Mouse (Mus musculus) MEL (cell line): ENCODE measurements around the gene Rcan2. TPM values are rescaled to one million over a fixed set of nuclear protein-coding genes. Genes with fewer than 3 reads are reported as not detected.

ENCODE experiments used
- DNase-seq: peaks from one replicate; pipeline ENCODE4 v3.0.0; 2011; ENCODE audit warnings: low read depth, low spot score
- H3K27ac ChIP-seq: 2 replicates; pipeline ENCODE4 v1.5.1; 2012; ENCODE audit warnings: low read depth, mild to moderate bottlenecking, control low read depth, low read length, moderate library complexity; ENCODE audit not compliant: control insufficient read depth
- H3K27me3 ChIP-seq, 2 experiments: fragments of 150-350 bp in 1 of 2; sonication (generic) in 1 of 2; 2 replicates each; pipeline ENCODE4 v1.6.1; 2012; ENCODE audit warnings: low read length in 2 of 2, mild to moderate bottlenecking in 2 of 2, improper control_type of control experiment in 1 of 2, moderate library complexity in 1 of 2; ENCODE audit not compliant: insufficient read depth in 2 of 2, control insufficient read depth in 1 of 2
- H3K36me3 ChIP-seq, 2 experiments: 2 replicates each; pipeline ENCODE4 v1.6.1; 2012 to 2014; ENCODE audit warnings: low read length in 2 of 2, improper control_type of control experiment in 1 of 2, inconsistent platforms in 1 of 2, mild to moderate bottlenecking in 1 of 2; ENCODE audit not compliant: insufficient read depth in 2 of 2, control insufficient read depth in 1 of 2
- H3K4me1 ChIP-seq, 2 experiments: fragments of 150-350 bp in 1 of 2; sonication (generic) in 1 of 2; 2 replicates each; pipeline ENCODE4 v1.6.1; 2012; ENCODE audit warnings: low read length in 2 of 2, improper control_type of control experiment in 1 of 2, mild to moderate bottlenecking in 1 of 2; ENCODE audit not compliant: insufficient read depth in 2 of 2, control insufficient read depth in 1 of 2
- H3K4me3 ChIP-seq, 2 experiments: fragments of 150-350 bp in 1 of 2; sonication (generic) in 1 of 2; 2 replicates each; pipeline ENCODE4 v1.5.1; 2012; ENCODE audit warnings: low read depth in 2 of 2, low read length in 2 of 2, mild to moderate bottlenecking in 2 of 2, moderate library complexity in 2 of 2, control low read depth in 1 of 2, improper control_type of control experiment in 1 of 2; ENCODE audit not compliant: control insufficient read depth in 1 of 2, insufficient read depth in 1 of 2
- H3K79me2 ChIP-seq: 2 replicates; pipeline ENCODE4 v1.6.1; 2012; ENCODE audit warnings: mild to moderate bottlenecking, low read length, moderate library complexity; ENCODE audit not compliant: control insufficient read depth, poor library complexity, insufficient read depth
- H3K9ac ChIP-seq: 2 replicates; pipeline ENCODE4 v1.6.1; 2012; ENCODE audit warnings: low read depth, mild to moderate bottlenecking, control low read depth, low read length, moderate library complexity; ENCODE audit not compliant: control insufficient read depth, poor library complexity, severe bottlenecking
- H3K9me3 ChIP-seq: fragments of 150-350 bp; sonication (generic); replicated peaks from 2 replicates; pipeline ENCODE4 v1.6.1; 2012; ENCODE audit warnings: mild to moderate bottlenecking, low read length, improper control_type of control experiment, moderate library complexity; ENCODE audit not compliant: insufficient read depth
- CHD1 ChIP-seq: IDR thresholded peaks from 2 replicates; pipeline ENCODE4 v1.6.1; 2012; ENCODE audit warnings: low read depth, mild to moderate bottlenecking, inconsistent platforms, low read length, improper control_type of control experiment
- CTCF ChIP-seq, 3 experiments: IDR thresholded peaks in 2 of 3; conservative IDR thresholded peaks in 1 of 3; 2 replicates each; pipeline ENCODE4 v1.5.1; 2011 to 2012; ENCODE audit warnings: low read length in 3 of 3, low read depth in 2 of 3, mild to moderate bottlenecking in 2 of 3, improper control_type of control experiment in 1 of 3, inconsistent platforms in 1 of 3, mixed read lengths in 1 of 3, moderate library complexity in 1 of 3; ENCODE audit not compliant: control insufficient read depth in 1 of 3, insufficient read depth in 1 of 3, poor library complexity in 1 of 3, severe bottlenecking in 1 of 3
- E2F4 ChIP-seq: IDR thresholded peaks from 2 replicates; pipeline ENCODE4 v1.6.1; 2011; ENCODE audit warnings: low read depth, low read length, improper control_type of control experiment, borderline replicate concordance
- EP300 ChIP-seq, 2 experiments: IDR thresholded peaks; 2 replicates each; pipeline ENCODE4 v1.6.1; 2011; ENCODE audit warnings: improper control_type of control experiment in 2 of 2, low read length in 2 of 2, low read depth in 1 of 2, mild to moderate bottlenecking in 1 of 2
- ETS1 ChIP-seq: IDR thresholded peaks from 2 replicates; pipeline ENCODE4 v1.6.1; 2012; ENCODE audit warnings: low read depth, mild to moderate bottlenecking, inconsistent platforms, low read length, improper control_type of control experiment, moderate library complexity
- HCFC1 ChIP-seq: IDR thresholded peaks from 2 replicates; pipeline ENCODE4 v1.6.1; 2012; ENCODE audit warnings: low read depth, mild to moderate bottlenecking, inconsistent platforms, low read length, improper control_type of control experiment, moderate library complexity
- JUND ChIP-seq: IDR thresholded peaks from 2 replicates; pipeline ENCODE4 v1.6.1; 2011; ENCODE audit warnings: low read depth, mild to moderate bottlenecking, improper control_type of control experiment, low read length
- KAT2A ChIP-seq: conservative IDR thresholded peaks from 2 replicates; pipeline ENCODE4 v1.6.1; 2012; ENCODE audit warnings: low read depth, low read length, improper control_type of control experiment, inconsistent platforms
- MAFK ChIP-seq: IDR thresholded peaks from 2 replicates; pipeline ENCODE4 v1.6.1; 2011; ENCODE audit warnings: low read depth, mild to moderate bottlenecking, low read length, improper control_type of control experiment, borderline replicate concordance
- MAX ChIP-seq: IDR thresholded peaks from 2 replicates; pipeline ENCODE4 v1.6.1; 2011; ENCODE audit warnings: low read length, improper control_type of control experiment
- MEF2A ChIP-seq: IDR thresholded peaks from 2 replicates; pipeline ENCODE4 v1.6.1; 2014; ENCODE audit warnings: low read depth, mild to moderate bottlenecking, inconsistent platforms, low read length, improper control_type of control experiment; ENCODE audit not compliant: poor library complexity, insufficient replicate concordance, severe bottlenecking; ENCODE audit errors: extremely low read depth
- NELFE ChIP-seq: IDR thresholded peaks from 2 replicates; pipeline ENCODE4 v1.6.1; 2011; ENCODE audit warnings: low read depth, low read length, improper control_type of control experiment
- RAD21 ChIP-seq: IDR thresholded peaks from 2 replicates; pipeline ENCODE4 v1.6.1; 2011; ENCODE audit warnings: mild to moderate bottlenecking, low read depth, low read length, improper control_type of control experiment
- RCOR1 ChIP-seq: IDR thresholded peaks from 2 replicates; pipeline ENCODE4 v1.6.1; 2012; ENCODE audit warnings: low read depth, mild to moderate bottlenecking, inconsistent platforms, low read length, improper control_type of control experiment
- SIN3A ChIP-seq: IDR thresholded peaks from 2 replicates; pipeline ENCODE4 v1.6.1; 2012; ENCODE audit warnings: low read length, improper control_type of control experiment, inconsistent platforms
- SMC3 ChIP-seq: IDR thresholded peaks from 2 replicates; pipeline ENCODE4 v1.6.1; 2011; ENCODE audit warnings: low read depth, low read length, improper control_type of control experiment
- USF1 ChIP-seq: IDR thresholded peaks from 2 replicates; pipeline ENCODE4 v1.6.1; 2014; ENCODE audit warnings: low read depth, mild to moderate bottlenecking, inconsistent platforms, low read length, improper control_type of control experiment, moderate library complexity
- USF2 ChIP-seq, 2 experiments: IDR thresholded peaks; 2 replicates each; pipeline ENCODE4 v1.6.1; 2011 to 2012; ENCODE audit warnings: improper control_type of control experiment in 2 of 2, low read length in 2 of 2, borderline replicate concordance in 1 of 2, inconsistent platforms in 1 of 2, low read depth in 1 of 2, mild to moderate bottlenecking in 1 of 2; ENCODE audit not compliant: insufficient read depth in 1 of 2
- ZC3H11A ChIP-seq: IDR thresholded peaks from 2 replicates; pipeline ENCODE4 v1.6.1; 2012; ENCODE audit warnings: low read depth, mild to moderate bottlenecking, inconsistent platforms, low read length, improper control_type of control experiment
- ZMIZ1 ChIP-seq: IDR thresholded peaks from 2 replicates; pipeline ENCODE4 v1.6.1; 2012; ENCODE audit warnings: low read depth, mild to moderate bottlenecking, inconsistent platforms, low read length, improper control_type of control experiment, moderate library complexity
- polyA plus RNA-seq, 2 experiments: library from polyadenylated mRNA; stranded (reverse) in 1 of 2; unstranded in 1 of 2; fragments of >175 nt in 1 of 2; fragments of >200 nt in 1 of 2; gene quantifications; 2 replicates each; pipeline versions ENCODE4 v1.2.1 to v1.2.4; 2012; ENCODE audit warnings: low replicate concordance in 2 of 2, low read depth in 1 of 2; ENCODE audit not compliant: insufficient read length in 2 of 2, insufficient read depth in 1 of 2, missing spikeins in 1 of 2
- total RNA-seq: library from RNA; depleted of rRNA; stranded (reverse); fragments of 300-350 nt; gene quantifications from 2 replicates; pipeline ENCODE4 v1.2.3, GENCODE M21; 2012

Rcan2 gene
- total and polyA plus RNA-seq, 3 experiments, result 0.52 TPM; not detected in 2

- Histone ChIP-seq H3K9me3 (no peaks in the 10 kb centered on the region), H3K4me3 (no peak overlapping the region), H3K27ac (no peak overlapping the region), H3K79me2 (no peaks in the 10 kb centered on the region), H3K36me3 (no peaks in the 10 kb centered on the region), H3K9ac (no peak overlapping the region), H3K27me3 (no peaks in the 10 kb centered on the region), H3K4me1 (no peaks in the 10 kb centered on the region)
- no peak for DNase-seq
- no peak for TF ChIP-seq ETS1
- TF ChIP-seq MAX, result no peak
- TF ChIP-seq ZC3H11A, result no peak
- no peak for TF ChIP-seq CHD1
- TF ChIP-seq MAFK, result no peak
Observed at GRCm38 (mm10) chr17:43856081-43856480, 54.9 kb downstream of the Rcan2 start.

GRCm38 (mm10) chr17:43868808-43869207, 67.7 kb downstream of the Rcan2 start:
- Histone ChIP-seq H3K4me3 (no peak overlapping the region), H3K27ac (no peak overlapping the region), H3K4me1 (no peaks in the 10 kb centered on the region), H3K9ac (no peak overlapping the region), H3K36me3 (no peaks in the 10 kb centered on the region), H3K79me2 (no peaks in the 10 kb centered on the region), H3K27me3 (no peaks in the 10 kb centered on the region), H3K9me3 (no peaks in the 10 kb centered on the region)
- TF ChIP-seq USF1 (no peak), CTCF (IDR thresholded peaks at IDR 0.05 in 2 of 3, conservative IDR thresholded peaks at IDR 0.05 in 1 of 3; ENCODE audit: control insufficient read depth in 1 of 3, insufficient read depth in 1 of 3, low read depth in 2 of 3, low read length in 3 of 3, poor library complexity in 1 of 3, severe bottlenecking in 1 of 3) (peak in 2 of 3 experiments; percentile 18 to 39; a peak in 4 of 6 replicates), MAX (no peak), MEF2A (no peak), USF2 (IDR thresholded peaks at IDR 0.05; ENCODE audit: borderline replicate concordance in 1 of 2, insufficient read depth in 1 of 2, low read depth in 1 of 2, low read length in 2 of 2) (no peak)
- no peak for DNase-seq

DNA sequence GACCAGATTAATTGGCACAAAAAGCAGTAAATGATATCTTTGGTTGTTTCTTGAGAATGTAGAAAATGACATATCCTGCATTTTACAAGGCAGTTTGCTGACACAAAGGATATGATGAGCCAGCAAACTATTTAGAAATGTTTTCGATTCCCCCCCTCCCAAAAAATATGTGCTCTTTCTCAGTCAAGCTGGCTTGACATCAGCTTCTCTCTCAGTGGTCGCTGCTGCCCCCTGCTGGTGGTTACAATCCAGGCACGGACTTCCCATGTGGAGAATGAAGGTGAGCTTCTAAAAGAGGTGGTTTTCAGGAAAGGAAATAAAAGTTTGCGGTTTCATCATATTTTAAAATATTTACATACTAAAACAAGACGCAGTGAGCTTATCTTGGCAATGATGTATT, 68.5 kb downstream of the Rcan2 start:
- H3K36me3 ChIP-seq, result no peaks in the 10 kb centered on the region
- TF ChIP-seq CTCF (IDR thresholded peaks at IDR 0.05 in 2 of 3, conservative IDR thresholded peaks at IDR 0.05 in 1 of 3; ENCODE audit: control insufficient read depth in 1 of 3, insufficient read depth in 1 of 3, low read depth in 2 of 3, low read length in 3 of 3, poor library complexity in 1 of 3, severe bottlenecking in 1 of 3) (peak; percentile 70 to 89 (median 78)), JUND (no peak), ZMIZ1 (no peak), MAFK (no peak), ZC3H11A (peak; percentile 35; the same call in 1 of the 2 replicates), E2F4 (no peak), USF1 (no peak), CHD1 (no peak), SMC3 (peak; percentile 66), RCOR1 (no peak), NELFE (no peak), EP300 (IDR thresholded peaks at IDR 0.05; ENCODE audit: low read depth in 1 of 2, low read length in 2 of 2) (no peak), RAD21 (peak; percentile 56), KAT2A (no peak), SIN3A (no peak), HCFC1 (no peak)
- no peaks in the 10 kb centered on the region for H3K79me2 ChIP-seq
- H3K9ac ChIP-seq, result no peak overlapping the region
- no peaks in the 10 kb centered on the region for H3K4me1 ChIP-seq
- peak; percentile 37 for DNase-seq
- no peak overlapping the region for H3K27ac ChIP-seq
- no peaks in the 10 kb centered on the region for H3K9me3 ChIP-seq
- no peaks in the 10 kb centered on the region for H3K27me3 ChIP-seq
- H3K4me3 ChIP-seq, result no peak overlapping the region
